Mouse (Mus musculus) bone marrow, adult 2 months (tissue): ENCODE measurements around the gene Vdr.

Experiments used
- CTCF ChIP-seq: fragments of 200-500 bp; IDR thresholded peaks from 2 replicates; pipeline ENCODE4 v1.5.1; 2011; ENCODE audit warnings: low read length, control low read depth; ENCODE audit not compliant: control insufficient read depth, insufficient read depth
- POLR2A ChIP-seq: fragments of 200-500 bp; IDR thresholded peaks from 2 replicates; pipeline ENCODE4 v1.6.1; 2011; ENCODE audit warnings: low read depth, mild to moderate bottlenecking, control low read depth, low read length, borderline replicate concordance; ENCODE audit not compliant: control insufficient read depth

DNA sequence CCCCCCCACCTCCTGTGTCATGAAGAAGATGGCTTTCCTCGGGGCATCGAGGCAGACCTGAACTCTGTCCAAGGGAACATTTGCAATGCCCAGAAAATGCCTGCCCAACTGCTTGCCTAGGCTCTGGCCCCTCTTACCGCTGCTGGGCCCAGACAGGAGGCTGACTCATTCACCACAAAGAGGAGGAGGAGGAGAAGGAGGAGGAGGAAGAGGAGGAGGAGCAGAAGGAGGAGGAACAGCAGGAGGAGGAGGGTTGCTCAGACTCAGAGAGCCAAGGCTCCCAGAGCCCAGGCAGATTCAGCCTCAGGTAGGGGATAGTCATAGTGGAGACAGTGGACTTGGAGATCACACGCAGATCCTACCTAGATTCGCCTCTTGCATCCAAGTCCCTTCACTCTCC lies 3.2 kb downstream of the Vdr start:
- TF ChIP-seq CTCF = no peak
- no peak for TF ChIP-seq POLR2A
